Mouse (Mus musculus) embryonic fibroblast, embryonic 13.5 days (primary cell): ENCODE results near the gene Pot1b.

ENCODE experiments used
- CTCF ChIP-seq: IDR thresholded peaks from 2 replicates; pipeline ENCODE4 v1.5.1; 2011; ENCODE audit warnings: mild to moderate bottlenecking, control low read depth, low read length, moderate library complexity, borderline replicate concordance; ENCODE audit not compliant: insufficient read depth
- POLR2A ChIP-seq: IDR thresholded peaks from 2 replicates; pipeline ENCODE4 v1.6.1; 2011; ENCODE audit warnings: low read depth, mild to moderate bottlenecking, control low read depth, low read length, moderate library complexity

- TF ChIP-seq CTCF (no peak), POLR2A (no peak)
Measured at GRCm38 (mm10) chr17:55721270-55721669, 8.8 kb upstream of the Pot1b start.
